Mouse (Mus musculus): Measurements from ENCODE around the gene Trim10. TPM values are rescaled to one million over a fixed set of nuclear protein-coding genes. Genes with fewer than 3 reads are reported as not detected.

The Trim10 gene
- polyA plus RNA-seq, 1 experiment: 37.0 TPM

DNA sequence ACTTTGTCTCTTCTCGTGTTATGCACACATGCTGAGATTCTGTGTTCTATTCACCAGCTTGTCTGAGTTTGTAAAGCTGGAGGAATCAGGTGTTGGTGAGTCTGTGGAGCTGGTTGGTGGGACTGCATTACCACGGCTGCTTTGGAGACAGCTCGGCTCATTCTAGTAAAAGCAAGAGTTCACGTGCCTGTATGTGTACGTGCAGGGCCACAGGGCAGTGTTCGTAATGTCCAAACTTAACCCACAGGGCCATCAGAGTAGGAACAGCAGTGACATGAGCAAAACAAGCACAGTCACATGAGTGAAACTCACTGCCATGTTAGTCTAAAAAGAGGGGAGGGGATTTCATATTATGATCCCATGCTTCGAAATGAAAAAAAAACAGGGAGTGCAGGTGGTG is 25.7 kb upstream of the Trim10 start:
- H3K4me1 ChIP-seq (ENCODE audit: control insufficient read depth, insufficient read depth, insufficient read length): peaks cover 8% of the 10 kb centered on the region; the same call in 1 of the 2 replicates
- DNase-seq (ENCODE audit: low read depth in 1 of 2, low spot score in 2 of 2): no peak
- H3K27me3 ChIP-seq (ENCODE audit: control insufficient read depth, insufficient read depth, low read length): no peaks in the 10 kb centered on the region
- H3K36me3 ChIP-seq (ENCODE audit: control insufficient read depth, insufficient read depth, low read length): peaks cover 5% of the 10 kb centered on the region; the same call in 1 of the 2 replicates
- no peak overlapping the region for H3K4me3 ChIP-seq (ENCODE audit: extremely low read depth, insufficient read depth, insufficient read length)
- TF ChIP-seq CTCF (IDR thresholded peaks at IDR 0.05; ENCODE audit: extremely low read depth, insufficient read depth, insufficient read length, insufficient replicate concordance) (no peak), POLR2A (IDR thresholded peaks at IDR 0.05; ENCODE audit: low read depth, low read length) (no peak)
- 71% methylated on average over 7 of the region's 7 CpGs for WGBS
- no peak overlapping the region for H3K27ac ChIP-seq (ENCODE audit: insufficient read depth, low read length)

GRCm38 (mm10) chr17:36844286-36844719 is 25.1 kb upstream of the Trim10 start:
- Histone ChIP-seq H3K4me1 (ENCODE audit: control insufficient read depth, insufficient read depth, insufficient read length) (peaks cover 8% of the 10 kb centered on the region; the same call in 1 of the 2 replicates), H3K27me3 (ENCODE audit: control insufficient read depth, insufficient read depth, low read length) (no peaks in the 10 kb centered on the region), H3K36me3 (ENCODE audit: control insufficient read depth, insufficient read depth, low read length) (peaks cover 5% of the 10 kb centered on the region; the same call in 1 of the 2 replicates), H3K27ac (ENCODE audit: insufficient read depth, low read length) (no peak overlapping the region), H3K4me3 (ENCODE audit: extremely low read depth, insufficient read depth, insufficient read length) (no peak overlapping the region)
- TF ChIP-seq POLR2A (IDR thresholded peaks at IDR 0.05; ENCODE audit: low read depth, low read length) (no peak), CTCF (IDR thresholded peaks at IDR 0.05; ENCODE audit: extremely low read depth, insufficient read depth, insufficient read length, insufficient replicate concordance) (no peak)
- DNase-seq (ENCODE audit: low read depth in 1 of 2, low spot score in 2 of 2): no peak

- Histone ChIP-seq H3K36me3 (ENCODE audit: control insufficient read depth, insufficient read depth, low read length) (peaks cover 5% of the 10 kb centered on the region; the same call in 1 of the 2 replicates), H3K4me1 (ENCODE audit: control insufficient read depth, insufficient read depth, insufficient read length) (peaks cover 8% of the 10 kb centered on the region; the same call in 1 of the 2 replicates), H3K4me3 (ENCODE audit: extremely low read depth, insufficient read depth, insufficient read length) (no peak overlapping the region), H3K27me3 (ENCODE audit: control insufficient read depth, insufficient read depth, low read length) (no peaks in the 10 kb centered on the region), H3K27ac (ENCODE audit: insufficient read depth, low read length) (no peak overlapping the region)
- 63% methylated on average over 1 of the region's 1 CpGs for WGBS
- DNase-seq (ENCODE audit: low read depth in 1 of 2, low spot score in 2 of 2): no peak
- TF ChIP-seq CTCF (IDR thresholded peaks at IDR 0.05; ENCODE audit: extremely low read depth, insufficient read depth, insufficient read length, insufficient replicate concordance): no peak
- no peak for TF ChIP-seq POLR2A (IDR thresholded peaks at IDR 0.05; ENCODE audit: low read depth, low read length)
Observed at GRCm38 (mm10) chr17:36844725-36845124, 24.6 kb upstream of the Trim10 start.

GRCm38 (mm10) chr17:36848911-36849310 is 20.5 kb upstream of the Trim10 start:
- Histone ChIP-seq H3K36me3 (ENCODE audit: control insufficient read depth, insufficient read depth, low read length) (peaks cover 32% of the 10 kb centered on the region), H3K27me3 (ENCODE audit: control insufficient read depth, insufficient read depth, low read length) (no peaks in the 10 kb centered on the region), H3K4me3 (ENCODE audit: extremely low read depth, insufficient read depth, insufficient read length) (no peak overlapping the region), H3K4me1 (ENCODE audit: control insufficient read depth, insufficient read depth, insufficient read length) (peaks cover 8% of the 10 kb centered on the region; the same call in 1 of the 2 replicates), H3K27ac (ENCODE audit: insufficient read depth, low read length) (no peak overlapping the region)
- TF ChIP-seq CTCF (IDR thresholded peaks at IDR 0.05; ENCODE audit: extremely low read depth, insufficient read depth, insufficient read length, insufficient replicate concordance): no peak
- no peak for TF ChIP-seq POLR2A (IDR thresholded peaks at IDR 0.05; ENCODE audit: low read depth, low read length)
- DNase-seq (ENCODE audit: low read depth in 1 of 2, low spot score in 2 of 2): no peak
- WGBS: 80% methylated on average over 5 of the region's 5 CpGs

DNA sequence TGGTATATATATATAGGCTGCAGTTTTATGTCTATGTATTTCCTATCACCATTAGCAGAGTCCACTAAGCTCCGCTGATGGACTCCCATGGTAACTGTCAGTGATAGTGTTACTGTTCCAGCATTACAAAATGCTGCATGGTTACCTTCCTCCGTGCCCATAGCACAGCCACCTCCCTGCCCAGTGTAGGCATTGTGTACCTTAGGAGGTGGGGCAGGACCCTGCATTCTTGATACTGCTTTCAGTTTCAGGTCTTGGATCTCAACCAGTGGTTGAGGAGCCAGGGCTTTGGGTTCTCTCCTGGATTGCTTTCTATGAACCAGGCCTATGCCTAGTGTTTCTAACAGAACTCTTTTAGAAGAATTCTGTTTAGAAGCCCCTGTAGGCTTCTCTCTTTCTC is 19.4 kb upstream of the Trim10 start:
- Histone ChIP-seq H3K27ac (ENCODE audit: insufficient read depth, low read length) (no peak overlapping the region), H3K27me3 (ENCODE audit: control insufficient read depth, insufficient read depth, low read length) (no peaks in the 10 kb centered on the region), H3K36me3 (ENCODE audit: control insufficient read depth, insufficient read depth, low read length) (peaks cover 35% of the 10 kb centered on the region), H3K4me3 (ENCODE audit: extremely low read depth, insufficient read depth, insufficient read length) (no peak overlapping the region), H3K4me1 (ENCODE audit: control insufficient read depth, insufficient read depth, insufficient read length) (peaks cover 4% of the 10 kb centered on the region; the same call in 1 of the 2 replicates)
- WGBS: 90% methylated on average over 2 of the region's 2 CpGs
- DNase-seq (ENCODE audit: low read depth in 1 of 2, low spot score in 2 of 2): no peak
- TF ChIP-seq POLR2A (IDR thresholded peaks at IDR 0.05; ENCODE audit: low read depth, low read length): no peak
- TF ChIP-seq CTCF (IDR thresholded peaks at IDR 0.05; ENCODE audit: extremely low read depth, insufficient read depth, insufficient read length, insufficient replicate concordance): no peak

GRCm38 (mm10) chr17:36851200-36851599 is 18.2 kb upstream of the Trim10 start:
- WGBS: 98% methylated on average over 5 of the region's 5 CpGs
- DNase-seq (ENCODE audit: low read depth in 1 of 2, low spot score in 2 of 2): no peak
- Histone ChIP-seq H3K4me1 (ENCODE audit: control insufficient read depth, insufficient read depth, insufficient read length) (no peaks in the 10 kb centered on the region), H3K4me3 (ENCODE audit: extremely low read depth, insufficient read depth, insufficient read length) (no peak overlapping the region), H3K36me3 (ENCODE audit: control insufficient read depth, insufficient read depth, low read length) (peaks cover 39% of the 10 kb centered on the region), H3K27ac (ENCODE audit: insufficient read depth, low read length) (no peak overlapping the region), H3K27me3 (ENCODE audit: control insufficient read depth, insufficient read depth, low read length) (no peaks in the 10 kb centered on the region)
- no peak for TF ChIP-seq POLR2A (IDR thresholded peaks at IDR 0.05; ENCODE audit: low read depth, low read length)
- no peak for TF ChIP-seq CTCF (IDR thresholded peaks at IDR 0.05; ENCODE audit: extremely low read depth, insufficient read depth, insufficient read length, insufficient replicate concordance)

DNA sequence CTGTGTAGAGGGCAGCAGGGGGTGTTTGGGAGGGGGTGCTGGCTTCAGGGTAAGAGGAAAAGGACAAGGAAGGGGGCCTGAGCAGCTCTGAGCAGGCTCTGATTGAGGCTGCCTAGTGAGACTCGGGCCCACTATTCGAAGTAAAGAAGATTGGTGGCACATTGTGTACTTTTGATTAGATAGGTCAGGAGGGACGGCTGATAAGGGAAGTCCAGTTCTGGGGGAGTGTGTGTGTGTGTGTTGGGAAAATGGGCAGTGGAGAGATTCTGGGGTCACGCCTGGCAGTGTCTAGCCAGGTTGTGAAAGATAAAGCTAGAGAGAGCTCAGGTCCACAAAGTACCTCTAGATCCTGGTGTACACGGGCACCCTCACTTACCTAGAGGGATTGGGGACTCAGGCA is 17.7 kb upstream of the Trim10 start:
- no peak for DNase-seq (ENCODE audit: low read depth in 1 of 2, low spot score in 2 of 2)
- WGBS: 81% methylated on average over 5 of the region's 5 CpGs
- H3K36me3 ChIP-seq (ENCODE audit: control insufficient read depth, insufficient read depth, low read length): peaks cover 41% of the 10 kb centered on the region
- no peaks in the 10 kb centered on the region for H3K27me3 ChIP-seq (ENCODE audit: control insufficient read depth, insufficient read depth, low read length)
- H3K4me3 ChIP-seq (ENCODE audit: extremely low read depth, insufficient read depth, insufficient read length): no peak overlapping the region
- TF ChIP-seq CTCF (IDR thresholded peaks at IDR 0.05; ENCODE audit: extremely low read depth, insufficient read depth, insufficient read length, insufficient replicate concordance) (no peak), POLR2A (IDR thresholded peaks at IDR 0.05; ENCODE audit: low read depth, low read length) (no peak)
- H3K4me1 ChIP-seq (ENCODE audit: control insufficient read depth, insufficient read depth, insufficient read length): no peaks in the 10 kb centered on the region
- no peak overlapping the region for H3K27ac ChIP-seq (ENCODE audit: insufficient read depth, low read length)

All from spleen, adult 2 months (tissue).